Mouse (Mus musculus) lung, adult 2 months (tissue): ENCODE results near the gene Arhgap40.

Experiments
- CTCF ChIP-seq: fragments of 200-500 bp; IDR thresholded peaks from 2 replicates; pipeline ENCODE4 v1.5.1; 2011; ENCODE audit warnings: mild to moderate bottlenecking, low read length, control low read depth; ENCODE audit not compliant: insufficient read depth
- POLR2A ChIP-seq: fragments of 200-500 bp; IDR thresholded peaks from 2 replicates; pipeline ENCODE4 v1.6.1; 2011; ENCODE audit warnings: low read depth, mild to moderate bottlenecking, control low read depth, low read length, borderline replicate concordance; ENCODE audit errors: extremely low read depth

GRCm38 (mm10) chr2:158506475-158506874, 6.1 kb upstream of the Arhgap40 start:
- TF ChIP-seq CTCF, result no peak
- TF ChIP-seq POLR2A, result no peak
